Mouse (Mus musculus) spleen, adult 2 months (tissue): ENCODE results near the gene Zcchc7.

Experiments
- CTCF ChIP-seq: fragments of 200-500 bp; IDR thresholded peaks from 2 replicates; pipeline ENCODE4 v1.5.1; 2011; ENCODE audit warnings: mild to moderate bottlenecking, inconsistent platforms; ENCODE audit not compliant: insufficient read depth, insufficient read length, insufficient replicate concordance; ENCODE audit errors: extremely low read depth
- POLR2A ChIP-seq: fragments of 200-500 bp; IDR thresholded peaks from 2 replicates; pipeline ENCODE4 v1.6.1; 2011; ENCODE audit warnings: low read depth, low read length, inconsistent platforms

DNA sequence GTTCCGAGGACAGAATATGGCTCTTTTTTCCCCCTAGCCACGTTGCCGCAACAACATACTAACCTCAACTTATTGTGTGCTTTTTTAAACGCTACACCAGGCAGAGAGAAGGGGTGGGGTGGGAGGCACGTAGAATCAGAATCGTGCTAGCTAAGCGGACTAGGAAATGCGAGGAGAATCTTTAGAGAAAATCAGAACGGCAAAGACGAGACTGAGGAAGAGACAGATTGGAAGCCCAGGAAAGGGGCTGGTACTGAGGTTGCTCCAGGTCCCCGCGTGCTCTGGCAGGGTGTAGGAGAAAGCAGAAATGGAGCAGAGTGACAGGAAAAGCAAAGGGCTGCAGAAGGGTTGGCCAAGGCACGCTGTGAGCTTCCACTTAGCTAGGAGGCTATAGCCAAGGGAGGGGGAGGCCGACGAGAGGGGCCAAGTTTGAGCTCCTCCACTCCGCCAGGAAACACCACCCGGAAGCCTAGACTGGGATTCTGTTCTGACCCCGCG, 42.1 kb upstream of the Zcchc7 start:
- no peak for TF ChIP-seq CTCF
- no peak for TF ChIP-seq POLR2A
